Mouse (Mus musculus) midbrain, embryonic 13.5 days (tissue): ENCODE data around the gene Gm49391. TPM values are rescaled to one million over a fixed set of nuclear protein-coding genes. Genes with fewer than 3 reads are reported as not detected.

ENCODE experiments used
- ATAC-seq: fragments of 200-750 bp; cut with Nextera tagmentation; 2 replicates; pipeline ENCODE4 v1.8.0; 2017; ENCODE audit warnings: mild to moderate bottlenecking, moderate TSS enrichment, moderate library complexity
- H3K27ac ChIP-seq: fragments of 300-500 bp; sonication (generic); 2 replicates; pipeline ENCODE4 v1.5.1; 2015; ENCODE audit warnings: inconsistent platforms, mild to moderate bottlenecking, moderate library complexity
- H3K27me3 ChIP-seq: fragments of 300-500 bp; sonication (generic); 2 replicates; pipeline ENCODE4 v1.6.1; 2015; ENCODE audit warnings: mild to moderate bottlenecking, inconsistent platforms
- H3K36me3 ChIP-seq: fragments of 300-500 bp; sonication (generic); 2 replicates; pipeline ENCODE4 v1.6.1; 2015; ENCODE audit warnings: mild to moderate bottlenecking, inconsistent platforms
- H3K4me1 ChIP-seq: fragments of 300-500 bp; sonication (generic); replicated peaks from 2 replicates; pipeline ENCODE4 v1.6.1; 2015; ENCODE audit warnings: inconsistent platforms
- H3K4me2 ChIP-seq: fragments of 300-500 bp; sonication (generic); replicated peaks from 2 replicates; pipeline ENCODE4 v1.6.1; 2015; ENCODE audit warnings: moderate library complexity, mild to moderate bottlenecking, inconsistent platforms
- H3K4me3 ChIP-seq: fragments of 300-500 bp; sonication (generic); replicated peaks from 2 replicates; pipeline ENCODE4 v1.5.1; 2015; ENCODE audit warnings: mild to moderate bottlenecking, inconsistent platforms
- H3K9ac ChIP-seq: fragments of 300-500 bp; sonication (generic); replicated peaks from 2 replicates; pipeline ENCODE4 v1.6.1; 2015; ENCODE audit warnings: mild to moderate bottlenecking, inconsistent platforms
- H3K9me3 ChIP-seq: fragments of 300-500 bp; sonication (generic); 2 replicates; pipeline ENCODE4 v1.6.1; 2016; ENCODE audit warnings: mild to moderate bottlenecking, inconsistent platforms
- WGBS: fragments of 180-500 bp; shearing (Covaris S2); methylation state at CpG from one replicate; pipeline ENCODE4 v1.1.7; 2015; 5-methylcytosine and 5-hydroxymethylcytosine counted together
- polyA plus RNA-seq: library from polyadenylated mRNA; unstranded; fragments of >200 nt; fragmentation: Nextera tagmentation; extraction: Ambion mirVana; gene quantifications from 2 replicates; pipeline ENCODE4 v1.2.1, GENCODE M21; 2015

Gene Gm49391
- polyA plus RNA-seq, 1 experiment from 2014 or later, result 2.1 TPM

DNA sequence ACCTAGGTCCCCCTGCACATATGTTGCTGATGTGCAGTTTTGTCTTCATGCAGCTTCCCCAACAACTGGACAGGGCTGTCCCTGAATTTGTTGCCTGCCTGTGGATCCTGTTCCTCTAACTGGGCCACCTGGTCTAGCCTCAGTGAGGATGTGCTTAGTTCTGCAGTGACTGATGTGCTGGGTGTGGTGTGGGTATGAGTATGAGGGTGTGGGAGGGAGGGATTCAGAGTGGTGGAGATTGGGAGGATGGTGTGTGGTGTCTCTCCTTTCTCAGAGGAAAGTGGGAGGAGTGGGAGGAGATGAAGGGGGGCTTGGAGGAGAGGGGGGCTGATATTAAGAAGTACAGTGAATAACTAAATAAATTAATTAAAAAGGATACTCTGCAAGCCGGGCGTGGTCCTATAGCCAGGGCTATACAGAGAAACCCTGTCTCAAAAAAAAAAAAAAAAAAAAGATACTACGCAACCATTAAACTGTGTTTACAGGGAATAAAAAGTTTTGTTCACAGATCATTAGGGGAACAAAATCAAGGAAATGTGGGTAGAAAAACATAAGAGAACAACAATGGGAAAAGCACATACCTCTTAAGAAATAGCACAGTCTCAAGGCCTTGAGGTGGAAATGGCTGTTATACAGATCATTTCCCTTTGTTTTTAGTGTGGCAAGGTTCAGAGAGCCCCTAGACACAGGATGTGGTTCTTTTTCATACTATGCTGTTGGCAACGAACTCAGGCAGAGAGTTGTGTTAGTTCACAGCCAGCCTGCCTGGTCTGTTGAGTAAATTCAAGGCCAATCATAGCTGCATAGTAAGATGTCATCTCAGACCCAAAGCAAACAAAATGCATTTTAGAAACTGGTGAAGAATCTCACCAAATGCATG is 87.9 kb downstream of the Gm49391 start:
- 86% methylated on average over 4 of the region's 4 CpGs for WGBS
- Histone ChIP-seq H3K4me2 (no peak overlapping the region), H3K9me3 (no peaks in the 10 kb centered on the region), H3K36me3 (no peaks in the 10 kb centered on the region), H3K27me3 (no peaks in the 10 kb centered on the region), H3K4me3 (no peak overlapping the region), H3K4me1 (no peaks in the 10 kb centered on the region), H3K9ac (no peak overlapping the region), H3K27ac (no peak overlapping the region)
- no peak for ATAC-seq

Other genes starting within 250 kb of the Gm49391 start
- gene BC051665, start 150.2 kb downstream of the Gm49391 start, polyA plus RNA-seq, result not detected in 2 replicates
- gene Ctsll3, start 133.7 kb downstream of the Gm49391 start, polyA plus RNA-seq, result not detected in 2 replicates
- not detected in 2 replicates for gene 4930486L24Rik, start 72.1 kb downstream of the Gm49391 start, polyA plus RNA-seq
- gene Gm49392, start 39.7 kb downstream of the Gm49391 start, polyA plus RNA-seq, result 0.14 TPM in 1 of 2 replicates, not detected in the other
- gene Ctla2b, start 39.1 kb downstream of the Gm49391 start, polyA plus RNA-seq, result 0.24 and 1.7 TPM in 2 replicates
- not detected in 2 replicates for gene Tpbpb, start 31.7 kb downstream of the Gm49391 start, polyA plus RNA-seq
- gene Gm49393, start 981 bp downstream of the Gm49391 start, polyA plus RNA-seq, result not detected in 2 replicates
- gene Ctla2a, start 54 bp upstream of the Gm49391 start, polyA plus RNA-seq, result 10.4 and 13.3 TPM in 2 replicates
- not detected in 2 replicates for gene Tpbpa, start 5.4 kb upstream of the Gm49391 start, polyA plus RNA-seq
- not detected in 2 replicates for gene Ctsj, start 69.4 kb upstream of the Gm49391 start, polyA plus RNA-seq
- gene Ctsq, start 104.1 kb upstream of the Gm49391 start, polyA plus RNA-seq, result not detected in 2 replicates
- gene Ctsr, start 227.7 kb upstream of the Gm49391 start, polyA plus RNA-seq, result not detected in 2 replicates